Mouse (Mus musculus) lung, postnatal 14 days (tissue): ENCODE data around the gene Mcf2.

Source experiments
- DNase-seq: peaks from one replicate; pipeline ENCODE4 v3.0.0; 2021

Gene Mcf2

DNA sequence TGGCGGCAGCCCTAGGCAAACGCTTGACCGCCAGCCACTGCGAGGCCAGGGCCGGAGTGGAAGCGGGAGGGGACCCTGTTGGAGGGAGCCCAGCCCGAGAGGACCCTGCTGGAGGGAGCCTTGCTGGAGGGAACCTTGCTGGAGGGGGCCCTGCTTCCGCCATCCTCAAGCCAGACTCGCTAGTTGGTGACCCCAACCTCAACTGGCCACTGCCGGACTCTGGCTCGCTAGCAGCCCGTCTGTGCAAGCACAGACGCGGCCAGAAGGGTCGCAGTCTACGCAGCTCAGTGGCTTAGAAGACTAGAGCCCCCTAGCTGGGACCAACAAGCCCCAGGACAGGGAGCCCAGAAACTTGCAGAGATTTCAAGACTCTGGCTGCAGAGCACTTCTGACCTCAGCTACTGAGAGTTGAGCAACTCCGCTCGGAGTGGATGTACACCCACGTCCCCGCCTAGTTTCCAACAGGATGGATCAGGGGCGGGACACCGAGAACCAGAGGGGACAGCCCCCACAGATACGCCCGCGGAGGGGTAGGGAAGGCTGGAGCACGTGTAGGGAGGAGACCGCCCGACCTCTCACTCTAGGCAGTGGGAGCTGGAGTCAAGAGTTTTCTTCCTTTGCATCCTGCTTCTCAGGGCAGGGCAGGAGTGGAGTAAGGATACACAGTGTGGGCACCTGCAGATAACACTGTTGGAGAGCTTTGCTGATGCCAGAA lies at the start of gene Mcf2:
Gene Mcf2 (minus strand): TSS at position 346 of the 715 bp plus-strand sequence.
- DNase-seq, result no peak

DNA sequence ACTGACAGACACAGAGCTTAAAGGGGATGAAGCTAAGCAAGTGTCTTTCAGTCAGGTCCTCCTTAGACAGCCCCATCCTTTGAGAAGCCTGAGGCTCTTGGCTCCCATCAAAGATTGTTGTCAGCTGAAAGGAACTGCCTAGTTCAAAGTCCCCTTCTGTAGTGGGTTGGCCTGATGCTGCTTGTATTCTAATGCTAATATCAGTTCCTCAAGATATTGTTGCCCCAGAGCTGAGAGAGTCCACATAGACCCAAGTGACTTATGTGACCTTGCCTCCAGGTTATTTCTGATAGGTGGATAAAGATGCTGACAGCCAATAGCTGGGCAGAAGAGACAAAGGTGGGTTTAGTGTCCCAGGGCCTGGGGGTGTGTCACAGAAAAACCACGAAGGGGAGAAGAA lies 8.8 kb upstream of the Mcf2 start:
- DNase-seq, result no peak

DNA sequence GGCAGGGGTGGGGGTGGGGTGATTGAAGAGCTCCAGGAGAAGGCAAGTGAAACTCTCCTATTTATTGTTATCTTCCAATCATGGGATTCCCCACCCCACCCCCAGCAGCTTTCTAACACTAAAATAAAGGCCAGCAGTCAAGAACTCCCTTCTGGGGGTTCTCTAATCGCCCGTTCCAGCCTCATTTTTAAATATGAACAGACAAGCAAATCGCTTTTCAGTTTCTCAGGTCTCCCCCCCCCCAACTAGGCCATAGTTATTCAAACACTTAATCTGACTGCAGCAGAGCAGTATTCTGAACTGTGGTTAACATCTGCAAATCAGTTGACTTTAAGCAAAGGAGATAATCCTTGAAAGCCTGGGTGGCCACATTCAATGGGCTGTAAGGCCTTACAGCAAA lies 3.7 kb upstream of the Mcf2 start:
- no peak for DNase-seq

DNA sequence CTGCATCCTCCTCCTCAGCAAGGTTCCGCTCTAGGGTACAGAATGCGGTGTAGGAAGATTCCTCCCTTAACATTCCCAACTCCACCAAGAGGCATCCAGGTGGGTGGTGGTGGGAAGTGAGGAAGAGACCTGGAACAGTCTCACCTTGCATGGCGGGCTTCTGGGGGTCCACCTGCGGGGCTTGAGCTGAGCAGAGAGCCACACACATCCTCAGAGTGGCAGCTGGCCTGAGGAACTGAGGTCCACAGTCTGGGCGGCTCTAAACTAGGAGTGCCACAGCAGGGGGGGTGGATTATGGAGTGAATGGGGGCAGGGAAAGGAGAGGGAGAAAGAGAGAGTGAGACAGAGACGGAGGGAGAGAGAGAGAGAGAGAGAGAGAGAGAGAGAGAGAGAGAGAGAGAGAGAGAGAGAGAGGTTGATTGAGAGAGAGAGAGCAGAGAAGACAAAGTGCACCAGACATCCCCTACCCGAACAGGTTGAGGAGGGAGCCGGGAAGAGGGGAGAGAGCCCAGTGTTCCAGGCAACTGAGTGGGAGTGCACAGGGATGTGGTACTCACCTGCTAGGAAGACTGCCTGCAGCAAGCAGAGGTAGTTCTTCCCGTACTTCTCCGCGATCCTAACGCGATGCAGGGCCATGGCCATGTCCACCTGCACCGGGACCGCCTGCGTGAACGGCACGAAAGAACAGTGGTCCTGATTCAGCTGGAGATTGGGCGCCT lies 705 bp downstream of the Mcf2 start:
- DNase-seq, result no peak

DNA sequence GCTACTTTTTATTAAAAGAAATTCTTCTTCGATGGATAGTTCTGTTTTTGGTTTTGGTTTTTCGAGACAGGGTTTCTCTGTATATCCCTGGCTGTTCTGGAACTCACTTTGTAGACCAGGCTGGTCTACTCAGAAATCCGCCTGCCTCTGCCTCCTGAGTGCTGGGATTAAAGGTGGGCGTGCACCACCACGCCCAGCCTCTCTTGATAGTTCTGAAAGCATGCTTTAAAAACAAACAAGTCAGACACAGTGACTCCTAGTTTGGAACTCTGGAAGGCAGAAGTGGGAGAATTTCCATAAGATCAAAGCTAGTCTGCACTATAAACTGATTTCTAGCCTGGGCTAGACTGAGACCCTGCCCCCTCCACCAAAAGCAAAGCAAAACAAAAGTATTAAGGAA lies 8.8 kb downstream of the Mcf2 start:
- DNase-seq, result no peak

DNA sequence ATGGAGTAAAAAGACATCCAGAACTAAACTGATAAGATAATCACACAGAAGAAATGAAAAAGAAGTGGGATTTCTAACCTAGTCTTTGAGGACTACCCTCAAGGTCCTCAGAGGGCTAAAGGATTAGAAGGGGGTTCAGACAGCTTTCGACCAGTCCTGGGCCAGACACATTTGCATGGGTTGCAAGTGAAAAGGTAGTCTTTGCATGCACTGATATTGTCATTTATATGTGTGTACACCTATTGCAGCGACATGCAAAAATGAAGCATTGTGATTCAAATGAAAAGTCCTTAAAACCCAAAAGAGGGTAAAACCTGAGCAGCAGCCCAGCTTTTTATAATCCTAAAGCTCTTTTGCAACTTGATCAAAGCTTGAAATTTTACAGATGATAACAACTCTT lies 9.4 kb downstream of the Mcf2 start:
- no peak for DNase-seq

DNA sequence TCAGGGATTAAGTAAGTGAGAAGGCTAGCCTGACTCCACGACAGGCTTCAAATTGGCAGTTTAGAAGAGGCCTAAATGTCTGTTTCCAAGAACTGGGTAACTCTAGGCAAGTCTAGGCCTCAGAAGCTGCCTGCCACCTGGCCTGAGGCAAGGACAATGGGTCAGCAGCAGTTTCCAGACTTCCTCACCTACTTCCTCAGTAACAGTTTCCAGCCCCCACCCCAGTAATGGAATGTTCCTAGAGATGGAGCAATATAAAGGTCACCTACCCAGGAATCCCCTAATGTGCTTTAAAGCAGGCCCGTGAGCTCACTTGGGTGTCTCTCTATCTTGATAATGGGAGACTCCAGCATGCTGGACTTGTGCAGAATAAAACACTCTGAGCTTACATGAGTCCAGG lies 10.1 kb downstream of the Mcf2 start:
- DNase-seq, result no peak

DNA sequence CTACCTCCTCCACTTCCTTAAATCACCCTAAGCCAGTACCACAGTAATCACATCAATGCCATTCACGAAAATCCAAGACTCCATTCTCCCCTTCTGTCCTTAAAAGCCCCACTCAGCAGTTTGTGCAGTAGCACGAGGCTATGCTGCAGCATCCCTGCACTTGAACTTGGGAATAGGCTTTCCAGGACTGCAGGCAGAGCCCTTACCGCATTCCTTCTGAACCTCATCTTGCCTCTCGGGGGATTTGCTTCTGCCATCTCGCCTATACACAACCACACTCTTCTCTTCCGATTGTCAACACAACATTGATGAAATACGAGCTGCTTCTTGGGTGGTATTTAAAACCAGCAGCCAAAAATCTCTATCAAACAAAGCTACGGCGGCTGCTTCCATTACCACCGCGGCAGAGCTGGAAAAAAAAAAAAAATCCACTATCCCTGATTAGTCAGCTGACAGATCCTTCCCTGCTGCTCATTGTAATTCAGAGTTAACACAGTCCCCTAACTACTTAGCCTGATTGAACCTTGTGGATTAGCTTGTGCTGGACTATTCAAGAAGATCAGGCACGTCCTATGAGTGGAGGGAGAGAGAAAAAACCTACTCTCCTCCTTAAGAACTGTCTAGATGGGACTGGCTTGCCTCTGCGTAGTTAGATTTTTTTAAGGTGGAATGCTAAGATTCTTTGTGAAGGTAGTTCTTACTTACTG lies 31.5 kb downstream of the Mcf2 start:
- DNase-seq, result no peak

DNA sequence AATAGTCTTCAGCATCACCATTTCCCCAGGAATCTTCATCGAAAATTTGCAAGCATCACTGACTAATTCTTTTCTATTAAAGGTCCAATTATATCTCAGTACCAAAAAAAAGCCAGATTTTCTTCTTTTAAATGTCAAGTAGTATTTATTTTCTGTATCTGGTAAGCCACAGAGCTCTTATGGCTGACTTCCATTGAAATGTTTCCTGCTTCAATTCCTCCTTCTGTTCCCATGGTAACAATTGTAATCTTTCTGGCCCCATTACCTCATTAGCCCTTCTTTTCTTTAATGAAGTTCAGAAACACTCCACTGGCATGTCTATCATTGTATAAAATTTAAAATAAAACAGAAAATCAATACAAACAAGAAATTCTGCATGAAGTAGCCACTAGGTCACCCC lies 103.5 kb downstream of the Mcf2 start:
- DNase-seq, result no peak

DNA sequence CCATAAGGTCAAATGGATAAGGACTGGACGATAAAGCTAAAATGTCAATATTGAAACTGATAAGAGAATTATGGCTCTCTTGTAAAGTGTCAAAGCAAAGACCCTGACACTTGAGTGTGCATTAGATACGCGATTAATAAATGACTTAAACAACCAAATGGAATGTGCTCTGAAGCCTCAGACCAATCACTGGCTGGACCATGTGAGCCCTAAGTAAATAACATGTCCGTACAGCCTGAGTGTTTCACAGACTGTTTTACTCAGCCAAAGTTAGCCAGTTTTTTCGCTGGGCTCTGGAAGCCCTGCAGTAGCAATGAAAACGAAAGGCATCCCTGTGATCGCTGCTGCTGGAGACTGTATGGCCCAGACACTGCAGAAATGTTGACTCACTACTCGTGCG lies 123.7 kb downstream of the Mcf2 start:
- no peak for DNase-seq

DNA sequence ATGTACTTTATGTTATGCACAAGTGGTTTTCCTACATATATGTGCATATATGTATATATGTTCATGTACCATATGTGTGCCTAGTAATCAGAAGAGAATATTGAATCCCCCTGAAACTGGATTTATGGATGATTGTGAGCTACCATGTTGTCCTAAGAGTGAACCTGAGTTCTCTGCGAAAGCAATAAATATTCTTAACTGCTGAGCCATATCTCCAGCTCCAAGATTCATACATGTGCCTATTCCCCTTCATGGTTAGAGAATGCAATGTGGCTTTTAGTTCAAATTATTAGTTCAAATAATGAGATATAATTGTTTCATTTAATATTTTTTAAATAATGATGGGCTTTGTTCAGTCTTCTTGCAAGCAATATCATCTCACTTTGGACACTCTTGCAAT lies 124.1 kb downstream of the Mcf2 start:
- DNase-seq, result no peak

DNA sequence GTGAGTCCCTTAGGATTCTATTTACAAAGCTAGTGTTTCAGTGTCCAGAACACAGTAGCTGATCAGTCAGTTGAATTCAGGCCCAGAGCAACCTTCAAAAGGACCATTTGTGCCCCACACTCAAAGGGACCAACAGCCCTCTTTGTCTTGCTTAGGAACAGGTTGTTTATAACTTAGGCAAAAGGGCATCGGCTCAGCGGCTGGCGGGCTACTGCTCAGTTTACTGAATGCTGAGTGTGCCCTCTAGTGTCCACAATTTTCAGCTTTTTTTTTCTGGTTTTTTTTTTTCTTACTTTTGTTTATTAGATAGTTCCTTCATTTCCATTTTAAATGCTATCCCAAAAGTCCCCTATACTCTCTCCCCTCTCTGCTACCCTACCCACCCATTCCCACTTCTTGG lies 152.2 kb downstream of the Mcf2 start:
- peak; percentile 1 for DNase-seq

DNA sequence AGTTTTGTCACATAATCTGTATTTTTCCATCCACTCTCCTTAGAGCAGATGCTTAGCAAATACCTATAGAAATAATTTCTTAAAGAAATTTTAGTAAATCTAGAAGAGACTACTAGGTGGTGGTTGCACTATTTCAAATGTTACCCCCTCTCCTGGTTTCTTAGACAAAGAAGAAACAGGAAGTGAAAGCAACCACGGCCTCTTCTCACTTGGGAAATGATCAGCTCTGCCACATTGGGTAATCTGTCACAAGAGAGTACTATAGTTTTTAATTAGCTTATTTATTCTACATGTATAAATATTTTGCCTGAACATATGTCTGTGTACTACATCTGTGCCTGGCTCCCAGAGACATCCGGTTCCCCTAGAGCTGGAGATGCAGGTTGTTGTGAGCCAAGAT lies 157.3 kb downstream of the Mcf2 start:
- DNase-seq, result no peak

DNA sequence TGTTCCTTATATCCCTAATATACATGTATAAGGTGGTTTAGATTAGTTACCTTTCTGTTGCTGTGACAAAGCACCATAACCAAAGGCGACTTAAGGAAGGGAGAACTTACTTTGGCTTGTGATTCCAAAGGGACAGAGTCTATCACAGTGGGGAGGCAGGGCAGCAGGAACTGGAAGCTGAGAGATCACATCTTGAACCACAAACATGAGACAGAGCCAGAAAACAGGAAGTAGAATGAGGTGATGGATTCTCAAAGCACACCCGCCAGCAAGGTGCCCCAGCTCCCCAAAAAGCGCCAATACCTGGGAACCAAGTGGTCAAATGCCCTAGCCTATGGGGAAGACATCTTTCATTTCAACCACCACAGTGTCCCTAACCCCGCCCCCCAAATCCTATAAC lies 157.9 kb downstream of the Mcf2 start:
- DNase-seq, result no peak

DNA sequence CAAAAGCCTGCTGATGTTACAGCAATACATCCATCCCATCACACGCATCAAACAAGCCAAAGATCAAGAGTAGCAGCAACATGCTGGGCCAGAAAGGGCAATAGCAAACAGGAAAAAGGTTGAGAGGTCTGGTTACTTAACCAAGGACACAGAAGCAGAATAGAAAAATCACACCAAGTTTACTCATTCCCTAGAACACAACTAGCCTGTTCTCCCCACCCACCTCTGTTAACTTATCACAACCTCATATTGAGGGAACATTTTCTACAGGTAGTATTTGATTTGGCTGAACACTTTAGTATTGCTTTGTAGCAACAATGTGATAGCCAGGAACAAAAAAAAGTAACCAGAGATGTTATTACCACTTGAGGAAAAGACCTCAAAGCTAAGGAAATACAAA lies 164.3 kb downstream of the Mcf2 start:
- no peak for DNase-seq

DNA sequence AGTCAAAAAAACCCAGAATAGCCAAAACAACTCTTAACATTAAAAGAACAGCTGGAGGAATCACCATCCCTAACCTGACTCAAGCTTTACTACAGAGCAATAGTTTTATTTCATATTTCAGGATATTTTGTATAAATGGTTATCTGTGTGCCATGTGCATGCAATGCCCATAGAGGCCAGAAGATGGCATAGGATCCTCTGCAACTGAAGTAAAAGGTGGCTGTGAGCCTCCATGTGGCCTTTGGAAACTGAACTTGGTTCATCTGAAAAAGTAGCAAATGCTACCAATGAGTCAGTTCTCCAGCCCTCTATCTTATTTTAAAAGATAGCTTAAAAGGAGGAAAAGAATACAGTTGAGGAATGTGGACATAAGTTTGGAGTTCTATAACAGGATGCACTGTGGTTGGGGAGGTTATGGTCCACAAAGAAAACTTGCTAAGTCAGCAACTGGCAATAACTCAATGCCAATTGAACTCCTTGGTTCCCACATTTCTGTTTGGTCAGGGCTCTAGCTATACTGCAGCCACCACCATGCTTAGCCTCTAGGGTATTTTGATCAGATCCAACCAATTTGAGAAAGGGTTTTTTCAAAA lies 165.7 kb downstream of the Mcf2 start:
- DNase-seq, result peak; percentile 37
